ENCODE assay signal across 8 mouse cellular contexts in the genomic region with DNA sequence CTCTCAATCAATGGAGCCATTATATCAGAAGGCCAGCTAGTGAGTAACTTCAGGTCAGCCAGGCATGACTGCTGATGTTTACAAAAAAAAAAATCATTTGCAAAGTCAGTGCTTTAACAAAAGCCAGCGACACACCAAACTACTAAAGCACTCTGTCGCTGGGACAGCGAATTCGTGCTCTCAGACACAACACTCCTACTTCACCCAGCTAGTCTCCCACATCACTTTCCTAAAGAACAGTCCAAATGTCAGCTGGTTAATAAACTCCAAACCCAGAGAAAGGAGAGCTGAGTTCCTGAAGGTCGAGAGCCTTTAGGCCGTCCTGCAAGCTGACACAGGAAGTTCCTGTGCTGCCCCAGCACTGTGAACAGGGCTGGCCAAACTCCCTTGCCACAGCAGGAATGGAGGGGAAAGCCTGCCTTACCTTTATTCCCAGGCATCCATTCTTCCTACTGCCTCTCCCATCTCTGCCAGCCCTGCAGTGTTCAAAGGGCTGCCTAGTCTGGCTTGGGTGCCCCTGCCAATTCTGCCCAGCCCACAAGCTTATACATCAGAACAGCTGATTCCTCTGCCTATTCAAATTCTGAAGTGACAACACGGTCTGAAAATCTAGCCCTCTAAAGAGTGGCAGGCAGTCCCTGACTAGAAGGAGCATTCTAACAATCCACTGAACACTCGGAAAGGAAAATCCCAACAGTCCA. TPM values are rescaled to one million over a fixed set of nuclear protein-coding genes. Genes with fewer than 3 reads are reported as not detected.
DNase-seq lines count a peak whose midpoint lies in the region; ATAC-seq and TF ChIP-seq lines count a peak whose summit lies in the region.

No protein-coding gene starts in this region.

- peak overlapping the region; percentile 55 for H3K27ac ChIP-seq in lung, embryonic 16.5 days (ENCODE audit: low read length)
- H3K27ac ChIP-seq in embryonic facial prominence, embryonic 11.5 days (replicated peaks; ENCODE audit: low read depth, low read length): no peak overlapping the region
- no peak overlapping the region; the same call in 1 of the 2 replicates for H3K27ac ChIP-seq in hindbrain, embryonic 15.5 days (replicated peaks)
- peak overlapping the region; percentile 17 for H3K27ac ChIP-seq in liver, embryonic 13.5 days
- peak overlapping the region; percentile 84 for H3K27ac ChIP-seq in stomach, postnatal 0 days (replicated peaks)

- peak overlapping the region; percentile 95 for H3K9ac ChIP-seq in lung, embryonic 16.5 days (ENCODE audit: low read length)
- peak overlapping the region; percentile 72 for H3K9ac ChIP-seq in embryonic facial prominence, embryonic 11.5 days (replicated peaks; ENCODE audit: low read length)
- peak overlapping the region; percentile 76 for H3K9ac ChIP-seq in hindbrain, embryonic 15.5 days
- H3K9ac ChIP-seq in liver, embryonic 13.5 days: peak overlapping the region; percentile 83
- H3K9ac ChIP-seq in stomach, postnatal 0 days (ENCODE audit: low read length): peak overlapping the region; percentile 89

- no peaks in the 10 kb centered on the region for H3K36me3 ChIP-seq in lung, embryonic 16.5 days (ENCODE audit: control insufficient read depth, insufficient read depth, low read length)
- H3K36me3 ChIP-seq in embryonic facial prominence, embryonic 11.5 days (replicated peaks; ENCODE audit: control insufficient read depth, insufficient read depth, low read depth, low read length): no peaks in the 10 kb centered on the region
- no peaks in the 10 kb centered on the region for H3K36me3 ChIP-seq in hindbrain, embryonic 15.5 days
- peaks cover 10% of the 10 kb centered on the region for H3K36me3 ChIP-seq in liver, embryonic 13.5 days
- no peaks in the 10 kb centered on the region; the same call in 1 of the 2 replicates for H3K36me3 ChIP-seq in stomach, postnatal 0 days (ENCODE audit: control insufficient read depth, insufficient read depth, low read length)

- H3K4me3 ChIP-seq in lung, embryonic 16.5 days (ENCODE audit: low read length): peak overlapping the region; percentile 79
- H3K4me3 ChIP-seq in embryonic facial prominence, embryonic 11.5 days (ENCODE audit: low read depth, low read length): peak overlapping the region; percentile 82
- peak overlapping the region; percentile 62 for H3K4me3 ChIP-seq in hindbrain, embryonic 15.5 days
- peak overlapping the region; percentile 74 for H3K4me3 ChIP-seq in liver, embryonic 13.5 days (replicated peaks)
- peak overlapping the region; percentile 79 for H3K4me3 ChIP-seq in stomach, postnatal 0 days (ENCODE audit: low read depth, low read length)

- ATAC-seq in lung, embryonic 16.5 days (ENCODE audit: low read depth): no peak
- no peak for ATAC-seq in embryonic facial prominence, embryonic 11.5 days (replicated peaks; ENCODE audit: insufficient number of reproducible peaks, low FRiP score, low TSS enrichment, low read depth)
- no peak for ATAC-seq in hindbrain, embryonic 15.5 days (ENCODE audit: low FRiP score, low read depth)
- ATAC-seq in liver, embryonic 13.5 days (ENCODE audit: low read depth): no peak
- ATAC-seq in stomach, postnatal 0 days (ENCODE audit: low FRiP score, low TSS enrichment): no peak

- H3K4me2 ChIP-seq in lung, embryonic 16.5 days (ENCODE audit: low read depth, low read length): peak overlapping the region; percentile 79
- peak overlapping the region; percentile 97 for H3K4me2 ChIP-seq in embryonic facial prominence, embryonic 11.5 days (ENCODE audit: low read depth, low read length)
- H3K4me2 ChIP-seq in hindbrain, embryonic 15.5 days: peak overlapping the region; percentile 88
- peak overlapping the region; percentile 86 for H3K4me2 ChIP-seq in liver, embryonic 13.5 days
- peak overlapping the region; percentile 84 for H3K4me2 ChIP-seq in stomach, postnatal 0 days (replicated peaks; ENCODE audit: low read depth)

- no peak for TF ChIP-seq CTCF in stomach, postnatal 0 days (IDR thresholded peaks at IDR 0.05; ENCODE audit: low read depth)

- peaks cover 47% of the 10 kb centered on the region for H3K4me1 ChIP-seq in lung, embryonic 16.5 days (replicated peaks; ENCODE audit: control insufficient read depth, insufficient read depth, low read length)
- H3K4me1 ChIP-seq in embryonic facial prominence, embryonic 11.5 days (ENCODE audit: control insufficient read depth, insufficient read depth, low read length): peaks cover 9% of the 10 kb centered on the region
- peaks cover 61% of the 10 kb centered on the region for H3K4me1 ChIP-seq in hindbrain, embryonic 15.5 days (replicated peaks)
- peaks cover 77% of the 10 kb centered on the region for H3K4me1 ChIP-seq in liver, embryonic 13.5 days (replicated peaks)
- H3K4me1 ChIP-seq in stomach, postnatal 0 days (replicated peaks; ENCODE audit: control insufficient read depth, insufficient read depth): peaks cover 18% of the 10 kb centered on the region

- H3K9me3 ChIP-seq in lung, embryonic 16.5 days (ENCODE audit: control insufficient read depth, low read length): no peaks in the 10 kb centered on the region
- no peaks in the 10 kb centered on the region for H3K9me3 ChIP-seq in embryonic facial prominence, embryonic 11.5 days (replicated peaks; ENCODE audit: control insufficient read depth, low read length)
- no peaks in the 10 kb centered on the region for H3K9me3 ChIP-seq in hindbrain, embryonic 15.5 days
- no peaks in the 10 kb centered on the region for H3K9me3 ChIP-seq in liver, embryonic 13.5 days (replicated peaks)
- H3K9me3 ChIP-seq in stomach, postnatal 0 days (ENCODE audit: control insufficient read depth, low read length): no peaks in the 10 kb centered on the region

- H3K27me3 ChIP-seq in lung, embryonic 16.5 days (ENCODE audit: control insufficient read depth, insufficient read depth, low read depth, low read length): no peaks in the 10 kb centered on the region
- H3K27me3 ChIP-seq in embryonic facial prominence, embryonic 11.5 days (ENCODE audit: control insufficient read depth, insufficient read depth, low read length): no peaks in the 10 kb centered on the region
- H3K27me3 ChIP-seq in hindbrain, embryonic 15.5 days: no peaks in the 10 kb centered on the region
- peaks cover 13% of the 10 kb centered on the region for H3K27me3 ChIP-seq in liver, embryonic 13.5 days
- H3K27me3 ChIP-seq in stomach, postnatal 0 days (ENCODE audit: control insufficient read depth, insufficient read depth, low read length): no peaks in the 10 kb centered on the region

- no peak for DNase-seq in lung, postnatal 36 days
- peak; percentile 27 for DNase-seq in embryonic facial prominence, embryonic 11.5 days (ENCODE audit: low spot score)
- no peak for DNase-seq in liver, embryonic 13.5 days
- no peak for DNase-seq in stomach, postnatal 0 days (ENCODE audit: low spot score)
- no peak for DNase-seq in right cerebral cortex, adult 18-20 months
- no peak for DNase-seq in spleen, postnatal 36 days (ENCODE audit: low spot score in 2 of 2)

- 4% methylated on average over 8 of the region's 8 CpGs for WGBS in lung, embryonic 16.5 days
- WGBS in embryonic facial prominence, embryonic 11.5 days: 11% methylated on average over 8 of the region's 8 CpGs
- 5% methylated on average over 8 of the region's 8 CpGs for WGBS in hindbrain, embryonic 15.5 days
- WGBS in liver, embryonic 13.5 days (ENCODE audit: insufficient replicate concordance): 18% methylated on average over 8 of the region's 8 CpGs
- 10% methylated on average over 8 of the region's 8 CpGs for WGBS in stomach, postnatal 0 days

- no peak for TF ChIP-seq EP300 in stomach, postnatal 0 days (optimal IDR thresholded peaks at IDR 0.05)

RNA-seq across cellular contexts. Expression of a gene that starts 2.2 kb away (rescaled TPM):
- 14.8 and 15.3 TPM in 2 replicates for polyA plus RNA-seq in lung, embryonic 16.5 days (2015; fragmentation: Nextera tagmentation; extraction: Ambion mirVana)
- polyA plus RNA-seq in embryonic facial prominence, embryonic 11.5 days (2014; fragmentation: Nextera tagmentation; extraction: Ambion mirVana): 33.3 and 34.7 TPM in 2 replicates
- polyA plus RNA-seq in hindbrain, embryonic 15.5 days (2015; fragmentation: Nextera tagmentation; extraction: Ambion mirVana): 11.3 and 12.0 TPM in 2 replicates
- polyA plus RNA-seq in liver, embryonic 13.5 days (2015; fragmentation: Nextera tagmentation; extraction: Ambion mirVana): 4.7 and 5.5 TPM in 2 replicates
- 15.6 and 18.0 TPM in 2 replicates for polyA plus RNA-seq in stomach, postnatal 0 days (2015; fragmentation: Nextera tagmentation; extraction: Ambion mirVana)

RNA-seq across cellular contexts. Expression of a gene that starts 47.4 kb away (rescaled TPM):
- polyA plus RNA-seq in lung, embryonic 16.5 days (2015; fragmentation: Nextera tagmentation; extraction: Ambion mirVana): 2.3 and 2.9 TPM in 2 replicates
- polyA plus RNA-seq in embryonic facial prominence, embryonic 11.5 days (2014; fragmentation: Nextera tagmentation; extraction: Ambion mirVana): 0.66 and 1.4 TPM in 2 replicates
- 0.19 and 0.21 TPM in 2 replicates for polyA plus RNA-seq in hindbrain, embryonic 15.5 days (2015; fragmentation: Nextera tagmentation; extraction: Ambion mirVana)
- polyA plus RNA-seq in liver, embryonic 13.5 days (2015; fragmentation: Nextera tagmentation; extraction: Ambion mirVana): 0.22 and 0.24 TPM in 2 replicates
- polyA plus RNA-seq in stomach, postnatal 0 days (2015; fragmentation: Nextera tagmentation; extraction: Ambion mirVana): 0.17 TPM in 1 of 2 replicates, not detected in the other

Comparison
In these comparisons a context has a peak if more than half of its experiments do, and no peak if none do; other contexts are left out.
1. H3K27ac ChIP-seq: peak in lung, embryonic 16.5 days (single experiment), liver, embryonic 13.5 days (single experiment) and stomach, postnatal 0 days (single experiment); none in embryonic facial prominence, embryonic 11.5 days (single experiment) and hindbrain, embryonic 15.5 days (single experiment).
2. Peak in every context shown above with its lines, with median percentiles within 50 percentile points of each other: H3K4me2 ChIP-seq, H3K4me3 ChIP-seq and H3K9ac ChIP-seq.